Mouse (Mus musculus): ENCODE measurements around the gene Dpysl4.

DNA sequence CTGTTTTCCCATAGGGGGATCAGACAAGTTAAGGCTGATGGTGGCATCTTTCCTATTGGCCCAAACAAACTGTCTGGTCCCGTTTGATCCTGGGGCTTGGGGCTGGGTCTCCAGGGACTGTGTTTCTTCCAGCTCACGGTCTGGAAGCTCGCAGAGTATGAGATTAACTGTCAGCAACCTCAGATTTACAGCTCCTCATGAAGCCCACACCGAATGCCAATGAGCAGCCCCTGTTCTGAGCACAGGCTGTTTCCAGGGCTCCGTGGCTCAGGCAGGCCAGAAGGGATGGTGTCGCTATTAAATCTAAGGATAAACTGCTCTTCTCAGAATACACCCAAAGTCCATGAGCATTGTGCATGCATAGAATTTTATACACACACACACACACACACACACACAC, 11.6 kb upstream of the Dpysl4 start:
- TF ChIP-seq CTCF (IDR thresholded peaks at IDR 0.05; ENCODE audit: low read depth) = no peak
- no peak for TF ChIP-seq EP300 (IDR thresholded peaks at IDR 0.05; ENCODE audit: low read depth)

Data from liver, postnatal 0 days (tissue).